Mouse (Mus musculus) midbrain, postnatal 0 days (tissue): ENCODE measurements at regions not wholly inside any gene's neighbourhood (a gene's known extent, or its start where the extent isn't known, plus 50 kb on each side); places are given as distances from the start of the nearest gene placed in this dataset.
A peak's percentile ranks its signal among the peaks of the same experiment; 100 is the strongest.

Source experiments
- ATAC-seq: fragments of 200-750 bp; cut with Nextera tagmentation; 2 replicates; pipeline ENCODE4 v1.8.0; 2017; ENCODE audit warnings: moderate number of reproducible peaks, mild to moderate bottlenecking, moderate TSS enrichment, moderate library complexity; ENCODE audit not compliant: low FRiP score
- DNase-seq: peaks from one replicate; pipeline ENCODE4 v3.0.0-alpha.2; 2015; ENCODE audit warnings: low spot score
- H3K27ac ChIP-seq: fragments of 300-500 bp; sonication (generic); 2 replicates; pipeline ENCODE4 v1.5.1; 2014; ENCODE audit warnings: low read depth, mild to moderate bottlenecking, low read length, mixed read lengths
- H3K27me3 ChIP-seq: fragments of 300-500 bp; sonication (generic); 2 replicates; pipeline ENCODE4 v1.6.1; 2014; ENCODE audit warnings: low read length, control low read depth, mixed read lengths; ENCODE audit not compliant: insufficient read depth
- H3K36me3 ChIP-seq: fragments of 300-500 bp; sonication (generic); 2 replicates; pipeline ENCODE4 v1.6.1; 2014; ENCODE audit warnings: low read length, control low read depth, mixed read lengths; ENCODE audit not compliant: insufficient read depth
- H3K4me1 ChIP-seq: fragments of 300-500 bp; sonication (generic); 2 replicates; pipeline ENCODE4 v1.6.1; 2014; ENCODE audit warnings: mild to moderate bottlenecking, control low read depth, antibody characterized with exemption, low read length, mixed read lengths; ENCODE audit not compliant: insufficient read depth
- H3K4me2 ChIP-seq: fragments of 300-500 bp; sonication (generic); 2 replicates; pipeline ENCODE4 v1.6.1; 2014; ENCODE audit warnings: low read depth, mild to moderate bottlenecking, low read length, mixed read lengths; ENCODE audit not compliant: poor library complexity, severe bottlenecking
- H3K4me3 ChIP-seq: fragments of 300-500 bp; sonication (generic); 2 replicates; pipeline ENCODE4 v1.5.1; 2014; ENCODE audit warnings: low read depth, mild to moderate bottlenecking, low read length, moderate library complexity
- H3K9ac ChIP-seq: fragments of 300-500 bp; sonication (generic); replicated peaks from 2 replicates; pipeline ENCODE4 v1.6.1; 2014; ENCODE audit warnings: mild to moderate bottlenecking, low read length, moderate library complexity, mixed read lengths; ENCODE audit not compliant: poor library complexity, severe bottlenecking
- H3K9me3 ChIP-seq: fragments of 300-500 bp; sonication (generic); 2 replicates; pipeline ENCODE4 v1.6.1; 2016; ENCODE audit warnings: low read length, control low read depth
- CTCF ChIP-seq: IDR thresholded peaks from 2 replicates; pipeline ENCODE4 v1.5.1; 2016; ENCODE audit warnings: antibody characterized with exemption, mild to moderate bottlenecking

DNA sequence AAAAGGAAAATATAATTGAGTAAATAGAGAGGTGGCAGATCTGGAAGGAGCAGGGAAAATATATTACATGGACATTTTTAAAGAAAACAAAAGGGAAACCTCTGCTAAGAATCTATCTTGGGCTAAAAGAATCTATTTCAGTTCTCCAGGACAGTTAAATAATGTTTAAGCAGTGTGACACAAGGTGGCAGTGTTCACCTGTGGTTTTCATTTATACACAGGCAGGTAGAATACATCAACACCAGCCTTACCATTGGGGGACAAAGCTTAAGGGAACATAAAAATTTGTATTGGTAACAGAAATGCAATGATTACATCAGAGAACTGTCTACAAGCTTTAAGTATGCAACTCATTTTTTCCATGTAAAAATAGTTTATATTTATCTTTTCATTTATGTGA, 78.2 kb upstream of the Cldn34d start:
- no peaks in the 10 kb centered on the region for H3K9me3 ChIP-seq
- H3K4me1 ChIP-seq: no peaks in the 10 kb centered on the region
- no peak overlapping the region for H3K9ac ChIP-seq
- H3K4me2 ChIP-seq: no peak overlapping the region
- no peak overlapping the region for H3K4me3 ChIP-seq
- H3K27me3 ChIP-seq: no peaks in the 10 kb centered on the region
- H3K27ac ChIP-seq: no peak overlapping the region
- TF ChIP-seq CTCF: peak; percentile 74
- H3K36me3 ChIP-seq: no peaks in the 10 kb centered on the region
- ATAC-seq: peak; percentile 56; the same call in 1 of the 2 replicates
- peak; percentile 75 for DNase-seq
